Mouse (Mus musculus) thymus, postnatal 0 days (tissue): ENCODE results near the gene H2-DMa. TPM values are rescaled to one million over a fixed set of nuclear protein-coding genes. Genes with fewer than 3 reads are reported as not detected.
"Not testable (repeated sequence)": the region's sequence is repeated elsewhere in the genome, so short reads cannot be mapped to it uniquely, and the experiment has no call there.

Experiments used
- DNase-seq: peaks from one replicate; pipeline ENCODE4 v3.0.0-alpha.2; 2015; ENCODE audit warnings: low spot score
- polyA plus RNA-seq: library from polyadenylated mRNA; unstranded; fragments of >200 nt; fragmentation: Nextera tagmentation; extraction: Ambion mirVana; gene quantifications from 2 replicates; pipeline ENCODE4 v1.2.1, GENCODE M21; 2015

H2-DMa gene
- polyA plus RNA-seq, 1 experiment from 2014 or later: 113 TPM

DNA sequence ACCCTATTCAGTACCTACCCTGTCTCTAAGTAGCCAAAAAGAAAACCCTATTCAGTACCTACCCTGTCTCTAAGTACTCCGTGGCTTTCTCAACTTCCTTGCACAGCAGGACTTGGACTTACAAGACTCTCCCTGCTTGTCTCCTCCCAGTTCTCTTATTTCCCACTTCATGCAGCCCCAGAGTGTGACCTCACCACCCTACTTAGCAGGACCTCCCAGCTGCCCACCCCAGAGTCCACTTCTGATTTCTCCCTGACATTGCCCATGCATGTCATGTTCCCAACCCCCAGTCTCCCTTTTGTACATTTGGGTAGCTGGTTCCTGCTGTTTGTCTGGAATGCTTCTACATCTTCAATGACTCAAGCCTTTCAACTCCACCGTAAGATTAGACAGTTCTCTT, 4.2 kb downstream of the H2-DMa start:
- DNase-seq: no peak

DNA sequence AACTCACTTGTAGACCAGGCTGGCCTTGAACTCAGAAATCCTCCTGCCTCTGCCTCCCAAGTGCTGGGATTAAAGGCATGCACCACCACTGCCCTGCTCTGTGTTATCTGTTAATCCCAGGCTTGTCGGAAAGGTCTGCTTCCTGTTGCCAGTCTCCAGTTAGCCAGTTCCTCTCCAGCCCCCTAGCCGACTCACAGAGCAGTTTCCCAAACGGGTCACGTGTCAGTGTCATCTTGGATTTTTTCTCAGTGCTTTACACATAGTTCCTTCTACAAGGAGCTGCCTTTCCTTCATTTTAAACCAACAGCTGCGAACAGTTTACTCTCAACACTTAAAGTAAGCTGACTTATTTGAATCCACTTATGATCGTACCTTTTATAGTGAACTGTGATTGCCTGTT, 5.3 kb downstream of the H2-DMa start:
- DNase-seq: no peak

DNA sequence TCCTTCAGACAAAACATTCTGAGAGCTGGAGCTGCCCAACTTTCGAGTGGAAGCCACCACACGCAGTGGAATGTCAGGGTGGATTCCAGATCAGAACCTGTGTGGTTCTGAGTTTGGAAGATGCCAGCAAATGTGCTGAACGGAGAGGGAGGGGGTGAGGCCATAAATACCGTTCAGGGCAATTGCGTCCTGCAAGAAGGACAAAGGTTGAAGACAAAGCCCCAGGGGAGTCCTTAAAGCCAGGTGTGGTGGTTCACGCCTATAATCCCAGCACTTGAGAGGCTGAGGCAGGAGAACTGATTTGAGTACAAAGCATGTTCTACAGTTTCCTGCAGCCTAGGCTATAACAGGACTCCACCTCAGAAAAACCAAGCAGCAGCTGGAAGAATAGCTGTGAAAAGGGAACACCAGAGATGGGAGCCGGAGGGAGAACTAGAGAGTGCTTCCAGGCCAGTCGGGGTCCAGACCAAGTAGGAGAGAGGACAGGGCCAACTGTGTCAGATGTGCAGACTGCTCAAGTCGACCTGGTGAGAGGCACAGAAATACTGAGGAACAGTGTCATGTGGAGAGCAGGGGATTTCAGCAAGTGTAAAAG, 7.6 kb downstream of the H2-DMa start:
- no peak for DNase-seq

DNA sequence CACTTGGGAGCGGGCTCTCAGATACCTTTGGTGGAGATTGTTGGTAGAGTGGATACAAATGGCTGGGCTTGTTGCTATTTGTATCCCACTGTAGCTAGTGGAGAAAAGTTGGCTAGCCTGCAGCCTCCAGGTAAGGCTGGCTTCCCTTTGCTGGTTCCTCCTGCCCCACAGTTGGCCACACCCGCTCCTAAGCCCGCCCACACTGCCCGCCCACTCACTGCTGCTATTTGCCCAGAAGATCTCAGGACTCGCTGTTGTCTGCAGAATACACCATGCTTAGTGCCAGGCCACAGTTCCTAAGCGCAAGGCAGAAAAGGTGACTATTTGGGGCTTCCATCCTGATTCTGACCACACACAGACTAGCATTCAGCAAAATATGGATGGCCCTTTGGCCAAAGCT, 8.1 kb downstream of the H2-DMa start:
- peak; percentile 48 for DNase-seq

DNA sequence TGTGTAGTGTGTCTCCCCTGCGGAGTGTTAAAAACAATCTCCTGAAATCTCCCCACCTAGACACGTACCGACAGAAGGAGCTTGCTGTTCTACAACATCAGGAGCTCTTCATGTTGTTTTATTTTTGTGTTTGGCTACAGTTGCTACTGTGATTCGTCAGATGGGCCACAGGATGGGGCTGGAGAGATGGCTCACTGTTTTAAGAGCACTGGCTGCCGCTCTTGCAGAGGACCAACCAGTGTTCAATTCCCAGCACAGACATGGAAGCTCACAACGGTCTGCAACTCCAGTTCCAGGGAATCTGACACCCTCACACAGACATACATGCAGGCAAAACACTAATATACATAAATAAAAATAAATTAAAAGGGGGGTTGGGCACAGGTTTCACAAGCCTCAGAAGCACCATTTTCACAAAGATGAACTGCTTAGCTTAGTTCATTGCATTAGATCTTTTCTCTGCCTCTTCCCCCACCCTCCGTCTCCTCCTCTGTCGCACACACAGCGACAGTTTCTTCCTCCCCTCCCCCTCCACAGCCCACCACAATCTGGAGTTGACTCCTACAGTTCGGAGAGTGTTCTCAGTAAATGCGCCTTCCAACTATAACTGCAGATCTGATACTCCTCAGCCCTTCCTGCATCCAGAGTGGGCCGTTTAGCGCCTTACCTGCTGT, 9.1 kb downstream of the H2-DMa start:
- peak; percentile 60 for DNase-seq

DNA sequence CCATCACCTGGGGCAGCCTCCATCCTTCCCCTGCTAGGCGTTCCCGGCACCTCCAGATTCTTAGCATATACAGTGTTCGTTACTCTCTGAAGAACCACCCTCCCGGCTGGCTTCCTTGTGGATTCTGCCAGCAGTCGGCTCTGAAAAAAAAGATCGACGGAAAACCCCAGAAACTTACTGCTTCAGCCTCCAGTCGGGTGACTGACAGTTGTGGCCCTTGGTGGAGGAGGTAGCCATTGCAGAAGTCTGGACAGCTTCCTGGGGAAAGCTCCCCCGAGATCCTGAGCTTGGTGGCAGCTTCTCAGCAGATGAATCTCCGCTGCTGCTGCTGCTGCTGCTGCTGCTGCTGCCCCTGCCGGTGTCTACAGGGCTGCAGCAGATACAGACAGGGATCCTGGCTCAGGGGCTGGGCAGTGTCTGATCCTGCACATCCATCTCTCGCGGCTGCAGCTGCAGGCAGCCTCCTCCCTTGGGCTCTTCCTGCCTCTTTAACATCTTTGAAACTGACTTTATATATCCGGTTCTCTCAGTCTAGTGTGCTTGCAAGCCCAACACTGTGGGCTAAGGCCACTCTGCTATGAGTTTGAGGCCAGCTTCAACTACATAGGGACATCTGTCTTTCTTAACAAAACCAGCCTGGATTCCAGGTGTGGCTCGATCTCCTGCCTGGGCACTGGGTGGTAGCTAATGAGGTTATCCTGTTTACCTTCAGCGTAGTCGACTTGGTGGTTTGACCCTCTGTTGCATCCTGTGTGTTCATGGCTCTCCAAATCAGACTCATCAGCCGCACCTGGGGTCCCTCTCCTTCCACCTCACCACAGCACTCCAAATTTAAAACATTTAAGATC, 9.8 kb downstream of the H2-DMa start:
- DNase-seq: peak; percentile 81

DNA sequence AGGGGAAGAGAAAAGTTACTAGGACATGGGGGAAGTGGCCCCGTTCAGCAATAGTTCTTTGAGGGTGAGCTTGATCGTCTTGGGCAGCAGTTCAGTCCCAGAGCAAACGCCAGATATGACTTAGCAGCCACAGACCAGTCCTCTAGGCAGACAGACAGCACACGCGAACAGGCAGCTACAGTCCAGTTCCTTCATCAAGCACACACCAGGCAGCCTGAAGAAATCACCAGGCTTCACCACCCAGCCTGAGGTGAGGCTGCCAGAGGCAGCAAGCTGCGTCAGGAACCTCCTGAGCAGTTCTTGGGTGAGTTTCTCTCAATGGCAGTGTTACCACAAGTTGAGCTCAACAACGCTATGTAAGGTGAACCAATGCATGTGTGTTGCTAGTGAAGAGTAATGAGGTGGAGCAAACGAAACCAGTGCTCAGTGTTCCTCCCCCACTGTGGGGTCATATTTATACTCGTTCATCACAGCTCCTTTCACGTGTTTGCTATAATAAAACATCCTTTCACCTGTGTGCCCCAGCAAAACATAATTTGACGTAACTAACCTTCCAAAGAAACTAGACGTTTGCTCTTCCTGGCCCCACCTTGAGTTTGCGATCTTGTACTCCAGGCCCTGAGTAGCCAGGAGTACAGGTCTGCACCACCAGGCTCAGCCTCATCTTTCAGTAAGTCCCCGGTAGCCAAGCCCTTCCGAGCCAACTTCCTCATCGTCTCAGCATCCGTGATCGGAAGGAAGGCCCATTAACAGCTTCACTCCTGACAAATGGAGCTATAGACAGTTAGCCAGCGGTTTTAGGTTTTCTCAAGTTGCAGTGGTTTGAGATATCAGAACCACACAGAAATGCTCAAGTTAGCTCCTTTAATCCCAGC, 11.0 kb downstream of the H2-DMa start:
- DNase-seq: no peak

DNA sequence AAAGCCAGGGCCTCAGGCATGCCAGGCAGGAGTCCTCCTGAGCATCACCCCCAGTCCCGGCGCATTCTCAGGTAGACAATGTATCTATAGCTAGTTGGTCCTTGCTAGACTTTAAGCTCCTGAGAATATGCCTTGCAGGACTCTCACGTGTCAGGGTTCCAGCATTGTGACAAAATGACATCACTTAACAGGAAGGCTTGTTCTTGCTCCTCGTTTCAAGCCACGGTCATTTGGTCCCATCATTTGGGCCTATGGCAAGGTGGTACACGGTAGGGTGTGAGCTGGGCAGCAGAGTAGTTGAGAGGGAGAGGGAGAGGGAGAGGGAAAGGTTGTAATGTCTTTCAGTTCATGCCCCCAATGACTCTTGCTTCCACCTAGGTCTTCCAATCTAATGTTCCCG, 12.6 kb downstream of the H2-DMa start:
- no peak for DNase-seq

DNA sequence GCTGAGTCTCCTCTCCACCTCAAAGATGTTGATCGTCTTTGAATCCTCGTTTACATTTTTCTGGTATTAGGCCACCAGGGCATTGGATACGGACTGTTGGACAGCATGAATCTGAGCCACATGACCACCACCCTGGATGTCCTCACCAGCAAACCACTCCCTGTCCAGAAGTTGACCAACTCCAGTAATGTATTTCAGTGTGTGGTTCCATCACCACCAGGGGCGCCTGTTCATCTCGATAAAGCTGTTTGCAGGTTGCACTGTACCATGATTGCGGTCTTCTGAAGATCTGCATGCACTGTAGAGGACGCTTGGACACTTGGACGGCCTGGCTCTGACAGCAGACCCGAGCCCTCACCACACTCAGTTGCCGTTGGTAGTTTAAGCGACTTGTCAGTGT, 13.9 kb downstream of the H2-DMa start:
- DNase-seq: no peak

DNA sequence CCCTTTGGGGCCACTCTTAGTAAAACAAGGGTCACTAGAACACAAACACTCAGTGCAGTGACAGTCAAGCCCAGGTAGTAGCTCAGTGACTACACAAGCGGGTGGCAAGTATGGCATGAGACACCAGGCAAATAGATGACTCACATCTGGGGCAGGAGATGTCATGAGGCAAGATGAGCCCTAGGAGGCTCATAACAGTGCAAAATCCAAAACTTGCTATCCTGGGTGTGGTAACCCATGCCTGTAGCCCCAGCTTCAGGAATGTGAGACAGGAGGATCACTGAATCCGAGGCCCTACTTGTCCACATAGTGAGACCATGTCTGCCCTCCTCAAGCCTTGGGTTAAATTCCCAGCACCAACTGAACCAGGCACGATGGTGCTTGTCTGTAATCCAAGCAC, 15.1 kb downstream of the H2-DMa start:
- no peak for DNase-seq

DNA sequence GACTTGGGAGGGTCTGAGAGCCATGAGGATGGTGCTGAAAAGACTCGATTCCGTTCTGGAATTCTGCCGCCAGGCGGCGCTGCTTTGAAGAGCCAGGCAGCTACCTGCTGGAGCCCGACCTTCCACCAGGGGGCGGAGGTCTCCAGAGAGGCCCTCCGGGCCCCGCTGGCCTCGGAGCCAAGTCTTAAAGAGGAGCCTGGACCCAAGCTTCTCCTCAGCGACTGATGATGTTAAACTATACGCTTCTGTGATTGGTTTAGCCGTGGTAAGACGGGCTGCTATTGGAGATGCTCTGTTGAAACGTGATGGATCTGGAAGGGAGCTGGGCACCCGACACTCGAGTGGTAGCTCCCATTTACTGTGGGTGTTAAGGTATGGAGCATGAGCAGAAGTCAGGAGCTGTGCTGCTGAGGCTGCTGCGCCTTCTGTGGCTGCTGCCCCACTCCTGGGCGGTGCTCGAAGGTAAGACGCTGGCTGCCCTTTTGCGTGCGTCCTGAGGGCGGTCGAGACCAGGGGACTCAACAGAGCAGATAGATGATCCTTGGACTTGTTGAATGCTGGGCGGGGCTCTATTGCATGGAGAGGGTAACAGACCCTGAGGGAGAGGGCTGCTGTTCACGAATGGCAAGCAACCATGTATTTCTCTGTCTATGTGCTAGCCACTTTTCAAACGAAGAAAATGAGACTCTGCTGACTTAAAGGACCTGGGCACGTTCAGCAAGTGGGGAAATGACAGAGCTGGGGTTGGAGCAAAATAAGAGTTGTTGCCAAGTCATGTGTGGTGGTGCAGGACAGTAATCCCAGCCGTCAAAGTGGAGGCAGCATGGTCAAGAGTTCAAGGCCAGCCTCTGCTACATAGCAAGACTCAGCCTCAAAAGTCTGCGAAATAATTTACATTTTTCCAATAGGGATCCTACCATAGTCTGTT, 16.2 kb downstream of the H2-DMa start:
- DNase-seq: peak; percentile 99

DNA sequence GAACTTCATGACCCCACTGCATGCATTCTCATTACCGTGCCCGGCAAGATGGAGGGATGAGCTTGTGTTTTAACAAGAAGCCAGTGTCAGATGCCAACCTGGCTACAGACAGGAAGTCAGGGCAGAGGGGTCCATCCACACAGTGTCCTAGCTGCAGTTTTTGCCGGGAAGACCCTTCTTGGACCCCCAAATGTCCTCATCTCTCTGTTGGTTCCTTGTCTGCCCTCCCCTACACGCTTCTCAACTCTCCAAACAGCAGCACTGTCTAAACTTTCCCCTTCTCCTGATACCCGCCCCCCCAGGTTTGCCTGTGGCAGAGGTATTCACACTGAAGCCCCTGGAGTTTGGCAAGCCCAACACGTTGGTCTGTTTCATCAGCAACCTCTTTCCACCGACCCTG, 18.3 kb downstream of the H2-DMa start:
- no peak for DNase-seq

DNA sequence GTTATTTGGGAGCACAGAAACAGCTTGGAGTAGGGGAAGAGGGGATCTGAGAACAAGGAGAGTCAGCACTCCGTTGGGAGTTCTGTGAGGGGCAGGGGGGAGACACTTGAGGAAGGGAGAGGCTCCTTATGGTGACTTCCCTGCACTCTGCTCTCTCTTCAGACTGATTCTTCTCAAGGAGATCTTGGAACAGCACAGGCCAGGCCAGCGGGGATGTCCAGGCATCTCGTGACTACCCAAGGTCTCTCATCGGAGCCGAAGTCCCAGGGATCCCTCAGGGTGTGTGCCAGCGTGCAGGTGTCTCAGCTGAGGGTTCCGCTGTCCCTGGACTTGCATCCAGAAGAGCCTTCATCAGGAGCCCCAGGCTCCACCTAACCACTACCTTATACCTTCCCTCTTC, 19.3 kb downstream of the H2-DMa start:
- no peak for DNase-seq

DNA sequence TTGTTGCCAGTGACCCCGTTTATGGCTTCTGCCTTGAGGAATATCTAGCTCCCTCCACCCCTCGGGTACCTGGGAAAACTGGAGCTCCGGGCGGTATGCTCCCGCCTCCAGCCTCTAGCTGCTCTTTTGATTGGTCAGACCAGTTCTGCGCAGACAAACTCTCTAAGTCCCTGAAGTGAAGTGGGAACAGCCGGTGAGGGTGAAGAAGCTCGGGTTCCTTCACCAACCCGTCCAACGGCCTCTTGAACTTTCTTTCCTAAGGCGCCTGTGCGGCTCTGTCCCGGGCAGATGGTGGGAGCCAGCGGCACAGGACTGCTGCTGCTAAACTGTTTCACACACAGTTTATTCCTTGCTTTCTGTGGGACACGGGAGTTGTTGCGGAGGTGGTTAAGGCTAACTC, 20.1 kb downstream of the H2-DMa start:
- no peak for DNase-seq

DNA sequence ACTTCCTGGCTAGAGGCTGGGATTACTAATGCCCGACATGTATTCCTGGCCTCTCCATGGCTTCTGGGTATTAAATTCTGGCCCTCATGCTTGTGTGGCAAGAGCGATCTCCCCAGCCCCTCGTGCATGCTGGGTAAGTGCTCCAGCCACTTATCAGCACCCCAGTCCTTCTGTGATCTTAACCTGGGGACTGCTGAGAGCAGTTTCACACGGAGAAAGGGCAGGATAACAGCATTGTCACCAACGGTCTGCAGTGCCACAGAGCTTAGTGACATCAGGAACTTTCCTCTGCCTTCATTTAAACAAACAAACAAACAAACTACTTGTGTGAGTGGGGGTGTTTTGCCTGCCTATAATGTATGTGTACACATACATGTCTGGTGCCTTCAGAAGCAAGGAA, 20.9 kb downstream of the H2-DMa start:
- no peak for DNase-seq

DNA sequence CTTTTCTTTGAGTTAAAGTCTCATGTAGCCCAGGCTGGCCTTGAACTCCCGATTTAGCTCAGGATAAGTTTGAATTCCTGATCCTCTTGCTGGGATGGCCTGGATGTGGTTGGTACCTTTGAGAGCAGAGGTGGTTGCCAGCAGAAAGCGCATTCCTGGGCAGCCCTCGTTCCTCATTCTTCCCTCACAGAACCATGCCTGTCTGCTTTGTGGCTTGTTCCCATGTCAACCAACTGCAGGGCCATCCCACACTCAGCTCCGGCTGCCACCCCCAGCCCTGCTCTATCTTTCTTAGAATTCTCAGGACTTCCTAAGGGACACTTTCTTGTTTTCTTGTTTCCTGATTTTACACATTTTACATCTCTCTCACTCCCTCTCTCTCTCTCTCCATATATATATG, 22.1 kb downstream of the H2-DMa start:
- no peak for DNase-seq

DNA sequence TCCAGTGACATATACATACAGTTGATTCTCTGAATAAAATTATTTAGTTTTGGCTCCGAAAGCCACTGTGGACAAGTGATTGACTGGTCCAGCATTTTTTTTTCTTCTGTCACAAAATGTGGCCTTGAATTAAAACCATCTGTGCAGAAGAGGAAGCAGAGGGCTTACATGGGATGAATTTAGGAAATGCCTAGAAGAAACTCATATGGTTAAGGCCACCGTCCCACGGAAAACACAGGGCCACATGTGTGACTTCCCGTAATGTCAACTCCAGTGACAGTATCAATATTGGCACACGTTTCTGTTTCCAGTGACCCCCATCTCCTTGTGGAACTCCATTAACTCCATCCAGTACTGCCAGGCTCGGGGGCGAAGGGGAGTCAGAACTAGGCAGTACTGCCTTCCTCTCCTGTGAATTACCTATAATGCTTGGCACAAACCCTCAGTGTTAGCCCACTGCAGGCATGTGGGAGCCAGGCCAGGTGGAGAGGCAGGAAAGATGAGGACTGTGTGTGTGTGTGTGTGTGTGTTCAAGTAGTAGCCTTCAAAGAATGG, 23.2 kb downstream of the H2-DMa start:
- DNase-seq: no peak

DNA sequence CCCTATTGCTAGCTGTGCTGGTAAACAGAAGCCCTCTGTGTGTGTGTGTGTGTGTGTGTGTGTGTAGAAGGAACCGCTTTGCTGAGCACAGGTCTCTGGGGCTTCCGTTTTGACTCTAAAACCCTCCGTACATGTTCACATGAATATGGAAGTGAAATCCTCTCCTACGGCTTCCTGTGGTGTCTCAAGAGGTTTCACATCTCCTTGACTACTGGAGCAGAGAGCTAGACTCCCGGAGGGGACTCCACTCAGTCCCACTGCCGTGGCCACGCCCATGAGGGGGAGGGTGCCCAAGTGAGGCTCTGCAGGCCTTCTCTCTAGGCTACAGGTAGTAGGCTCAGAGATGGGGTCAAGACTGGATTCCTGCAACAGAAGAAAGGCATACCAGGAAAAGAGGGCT, 23.7 kb downstream of the H2-DMa start, which contains the start of gene H2-DMb2:
H2-DMb2 (plus strand) TSS at position 275 of the 400 bp plus-strand sequence.
- DNase-seq: peak; percentile 79

DNA sequence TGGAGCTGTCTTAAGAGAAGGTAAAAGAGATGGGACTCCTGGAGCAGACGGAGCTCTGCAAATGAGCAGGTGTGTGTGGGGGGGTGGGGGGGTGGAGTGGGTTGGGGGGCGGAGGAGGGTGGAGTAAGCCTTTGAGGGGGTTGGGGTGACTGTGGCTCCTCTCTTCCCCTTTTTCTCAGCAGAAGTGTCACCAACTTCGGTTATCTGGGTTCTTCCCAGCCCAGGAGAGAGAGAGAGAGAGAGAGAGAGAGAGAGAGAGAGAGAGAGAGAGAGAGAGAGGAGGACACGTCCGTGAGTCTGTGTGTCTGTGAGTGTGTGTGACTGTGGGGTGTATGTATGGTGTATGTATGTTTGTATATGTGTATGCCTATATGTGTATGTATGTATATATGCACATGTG, 24.1 kb downstream of the H2-DMa start:
- DNase-seq: no peak

DNA sequence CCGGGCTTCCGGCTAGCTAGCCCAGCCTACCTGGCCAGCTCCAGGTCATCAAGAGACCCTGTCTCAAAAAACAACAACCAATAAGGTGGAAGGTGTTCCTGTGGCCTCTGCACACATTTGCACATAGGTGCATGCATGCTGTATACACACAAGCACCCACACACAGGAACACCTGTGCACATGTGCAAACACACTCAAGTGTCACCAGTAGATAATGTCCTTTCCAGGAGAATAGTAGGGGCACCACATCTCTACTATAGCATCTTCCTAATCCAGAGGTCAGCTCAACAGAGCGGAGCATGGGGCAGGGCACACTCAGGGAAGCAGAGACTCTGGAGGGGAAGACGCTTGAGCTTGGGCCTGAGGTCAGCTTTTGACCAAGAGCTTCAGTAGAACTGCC, 24.9 kb downstream of the H2-DMa start:
- not testable (repeated sequence) for DNase-seq
